ENCODE assay signal across 9 mouse cellular contexts in the genomic region with DNA sequence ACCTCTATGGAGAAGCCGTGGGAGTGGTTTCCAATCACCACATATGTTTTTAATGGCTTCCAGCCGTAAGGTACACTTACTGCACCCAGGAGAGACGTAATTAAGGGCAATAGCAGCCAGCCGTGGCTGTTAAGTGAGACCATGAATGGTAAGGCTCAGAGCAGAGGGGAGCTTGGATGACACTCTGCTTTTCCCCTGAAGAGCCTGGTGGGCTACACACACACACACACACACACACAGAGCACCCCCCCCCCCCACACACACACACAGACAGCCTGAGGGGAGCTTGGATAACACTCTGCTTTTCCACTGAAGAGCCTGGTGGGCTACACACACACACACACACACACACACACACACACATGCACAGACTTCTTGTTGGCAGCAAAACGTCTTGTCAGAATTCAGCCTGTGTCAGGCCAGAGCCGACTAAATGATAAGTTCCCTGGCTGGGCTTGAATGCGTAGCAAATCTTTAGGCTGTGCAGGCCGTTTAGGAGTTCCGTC.
A peak's percentile ranks its signal among the peaks of the same experiment; 100 is the strongest.
DNase-seq lines count a peak whose midpoint lies in the region; ATAC-seq lines count a peak whose summit lies in the region.
"Had no signal": no experiment of that assay in that cellular context is flagged by ENCODE, and none has a peak within 500 bp of the region (broad histone marks: within the 10 kb centered on the region; RNA-seq: fewer than 3 reads in every experiment).

No protein-coding gene starts in this region.

- peaks cover 56% of the 10 kb centered on the region for H3K4me1 ChIP-seq in limb, embryonic 11.5 days (ENCODE audit: control insufficient read depth, insufficient read depth, low read length)
- H3K4me1 ChIP-seq in neural tube, embryonic 15.5 days, result peaks cover 35% of the 10 kb centered on the region

- peak overlapping the region; percentile 59; the same call in 1 of the 2 replicates for H3K27ac ChIP-seq in limb, embryonic 11.5 days (replicated peaks; ENCODE audit: low read depth, low read length)
- H3K27ac ChIP-seq in neural tube, embryonic 15.5 days (replicated peaks), result peak overlapping the region; percentile 63

- DNase-seq in cerebellum, postnatal 10 days, result peak; percentile 53 to 66
- DNase-seq in retina, postnatal 1 day, result peak; percentile 48
- DNase-seq in retina, embryonic 14.5 days (ENCODE audit: low spot score), result no peak
- peak; percentile 75 for DNase-seq in limb, embryonic 11.5 days (ENCODE audit: low spot score)
- no peak for DNase-seq in thymus, postnatal 10 days (ENCODE audit: low spot score in 2 of 2)
- DNase-seq in layer of hippocampus, adult 9-11 months, result no peak
- DNase-seq: lung, adult 2 months had no signal

- H3K4me3 ChIP-seq in limb, embryonic 11.5 days (ENCODE audit: low read depth, low read length), result no peak overlapping the region
- H3K4me3 ChIP-seq in neural tube, embryonic 15.5 days (replicated peaks), result no peak overlapping the region

- no peak for ATAC-seq in cerebellum, adult (ENCODE audit: insufficient number of reproducible peaks, low FRiP score, low TSS enrichment)
- peak; percentile 86 for ATAC-seq in limb, embryonic 11.5 days (ENCODE audit: insufficient number of reproducible peaks, low FRiP score, low TSS enrichment, low read depth)
- ATAC-seq in neural tube, embryonic 15.5 days (ENCODE audit: low FRiP score), result peak; percentile 78

- 6% methylated on average over 9 of the region's 9 CpGs for WGBS in limb, embryonic 11.5 days
- WGBS in neural tube, embryonic 15.5 days, result 20% methylated on average over 9 of the region's 9 CpGs

- H3K27me3 ChIP-seq in limb, embryonic 11.5 days (ENCODE audit: control insufficient read depth, insufficient read depth, low read length), result no peaks in the 10 kb centered on the region
- no peaks in the 10 kb centered on the region for H3K27me3 ChIP-seq in neural tube, embryonic 15.5 days (replicated peaks)

- no peaks in the 10 kb centered on the region for H3K36me3 ChIP-seq in limb, embryonic 11.5 days (ENCODE audit: control insufficient read depth, insufficient read depth, low read length)
- no peaks in the 10 kb centered on the region for H3K36me3 ChIP-seq in neural tube, embryonic 15.5 days

- H3K9ac ChIP-seq in limb, embryonic 11.5 days (ENCODE audit: low read length), result no peak overlapping the region
- H3K9ac ChIP-seq in neural tube, embryonic 15.5 days (replicated peaks), result no peak overlapping the region

- peak overlapping the region; percentile 28; the same call in 1 of the 2 replicates for H3K4me2 ChIP-seq in limb, embryonic 11.5 days (ENCODE audit: low read depth, severe bottlenecking)
- H3K4me2 ChIP-seq in neural tube, embryonic 15.5 days, result no peak overlapping the region

- no peaks in the 10 kb centered on the region for H3K9me3 ChIP-seq in limb, embryonic 11.5 days (ENCODE audit: control insufficient read depth, low read length)
- H3K9me3 ChIP-seq in neural tube, embryonic 15.5 days (replicated peaks), result no peaks in the 10 kb centered on the region

Comparison
In these comparisons a context has a peak if more than half of its experiments do, and no peak if none do; other contexts are left out.
1. DNase-seq: peak in cerebellum, postnatal 10 days (2 of 2), retina, postnatal 1 day (single experiment) and limb, embryonic 11.5 days (single experiment); none in retina, embryonic 14.5 days (single experiment), thymus, postnatal 10 days (0 of 2) and layer of hippocampus, adult 9-11 months (single experiment).